Mouse (Mus musculus): ENCODE measurements around the gene Twnk. TPM values are rescaled to one million over a fixed set of nuclear protein-coding genes. Genes with fewer than 3 reads are reported as not detected.

Twnk gene
- polyA plus RNA-seq, 1 experiment, result 7.2 TPM

- DNase-seq, result no peak
- 57% methylated on average over 15 of the region's 15 CpGs for WGBS
- Histone ChIP-seq H3K4me1 (ENCODE audit: control insufficient read depth, insufficient read depth, low read length) (peaks cover 6% of the 10 kb centered on the region; the same call in 1 of the 2 replicates), H3K4me3 (replicated peaks; ENCODE audit: extremely low read depth, low read depth, low read length) (no peak overlapping the region)
- TF ChIP-seq CTCF (IDR thresholded peaks at IDR 0.05; ENCODE audit: insufficient read depth, low read length) (no peak), POLR2A (IDR thresholded peaks at IDR 0.05; ENCODE audit: borderline replicate concordance, extremely low read depth, low read depth, low read length) (no peak)
Measured at GRCm38 (mm10) chr19:45045236-45045635, 39.8 kb downstream of the Twnk start.

GRCm38 (mm10) chr19:45045651-45046050 is 40.2 kb downstream of the Twnk start, which contains the start of gene Pdzd7:
Gene Pdzd7 (minus strand): TSS chr19:45045717.
- TF ChIP-seq POLR2A (IDR thresholded peaks at IDR 0.05; ENCODE audit: borderline replicate concordance, extremely low read depth, low read depth, low read length) (no peak), CTCF (IDR thresholded peaks at IDR 0.05; ENCODE audit: insufficient read depth, low read length) (no peak)
- 75% methylated on average over 5 of the region's 5 CpGs for WGBS
- Histone ChIP-seq H3K4me1 (ENCODE audit: control insufficient read depth, insufficient read depth, low read length) (peaks cover 6% of the 10 kb centered on the region; the same call in 1 of the 2 replicates), H3K4me3 (replicated peaks; ENCODE audit: extremely low read depth, low read depth, low read length) (peak within 1 kb of the TSS; percentile 91)
- DNase-seq, result no peak

- Histone ChIP-seq H3K4me3 (replicated peaks; ENCODE audit: extremely low read depth, low read depth, low read length) (peak overlapping the region; percentile 91), H3K4me1 (ENCODE audit: control insufficient read depth, insufficient read depth, low read length) (peaks cover 6% of the 10 kb centered on the region; the same call in 1 of the 2 replicates)
- peak; percentile 86 for DNase-seq
- WGBS, result 2% methylated on average over 34 of the region's 34 CpGs
- no peak for TF ChIP-seq CTCF (IDR thresholded peaks at IDR 0.05; ENCODE audit: insufficient read depth, low read length)
- no peak for TF ChIP-seq POLR2A (IDR thresholded peaks at IDR 0.05; ENCODE audit: borderline replicate concordance, extremely low read depth, low read depth, low read length)
Measured at GRCm38 (mm10) chr19:45046523-45047321, 41.3 kb downstream of the Twnk start.

GRCm38 (mm10) chr19:45047417-45047934 is 42.0 kb downstream of the Twnk start, which contains the start of gene Sfxn3:
Gene Sfxn3 (plus strand): TSS chr19:45047503.
- Histone ChIP-seq H3K4me3 (replicated peaks; ENCODE audit: extremely low read depth, low read depth, low read length) (peak within 1 kb of the TSS; percentile 91), H3K4me1 (ENCODE audit: control insufficient read depth, insufficient read depth, low read length) (peaks cover 6% of the 10 kb centered on the region; the same call in 1 of the 2 replicates)
- under 1% methylated on average over 26 of the region's 26 CpGs for WGBS
- DNase-seq, result peak; percentile 96
- TF ChIP-seq CTCF (IDR thresholded peaks at IDR 0.05; ENCODE audit: insufficient read depth, low read length) (peak; percentile 45), POLR2A (IDR thresholded peaks at IDR 0.05; ENCODE audit: borderline replicate concordance, extremely low read depth, low read depth, low read length) (peak; percentile 73; the same call in 1 of the 2 replicates)

- under 1% methylated on average over 11 of the region's 11 CpGs for WGBS
- TF ChIP-seq POLR2A (IDR thresholded peaks at IDR 0.05; ENCODE audit: borderline replicate concordance, extremely low read depth, low read depth, low read length) (no peak), CTCF (IDR thresholded peaks at IDR 0.05; ENCODE audit: insufficient read depth, low read length) (no peak)
- H3K4me1 ChIP-seq (ENCODE audit: control insufficient read depth, insufficient read depth, low read length), result peaks cover 6% of the 10 kb centered on the region; the same call in 1 of the 2 replicates
- H3K4me3 ChIP-seq (replicated peaks; ENCODE audit: extremely low read depth, low read depth, low read length), result peak overlapping the region; percentile 91
- DNase-seq, result no peak
Measured at GRCm38 (mm10) chr19:45047935-45048643, 42.6 kb downstream of the Twnk start.

GRCm38 (mm10) chr19:45048644-45049365 is 43.3 kb downstream of the Twnk start:
- no peak for DNase-seq
- TF ChIP-seq CTCF (IDR thresholded peaks at IDR 0.05; ENCODE audit: insufficient read depth, low read length), result no peak
- no peak for TF ChIP-seq POLR2A (IDR thresholded peaks at IDR 0.05; ENCODE audit: borderline replicate concordance, extremely low read depth, low read depth, low read length)
- 68% methylated on average over 12 of the region's 12 CpGs for WGBS
- Histone ChIP-seq H3K4me1 (ENCODE audit: control insufficient read depth, insufficient read depth, low read length) (peaks cover 6% of the 10 kb centered on the region; the same call in 1 of the 2 replicates), H3K4me3 (replicated peaks; ENCODE audit: extremely low read depth, low read depth, low read length) (peak overlapping the region; percentile 91)

GRCm38 (mm10) chr19:45049523-45049922 is 44.1 kb downstream of the Twnk start:
- TF ChIP-seq CTCF (IDR thresholded peaks at IDR 0.05; ENCODE audit: insufficient read depth, low read length) (no peak), POLR2A (IDR thresholded peaks at IDR 0.05; ENCODE audit: borderline replicate concordance, extremely low read depth, low read depth, low read length) (no peak)
- no peak overlapping the region for H3K4me3 ChIP-seq (replicated peaks; ENCODE audit: extremely low read depth, low read depth, low read length)
- H3K4me1 ChIP-seq (ENCODE audit: control insufficient read depth, insufficient read depth, low read length), result peaks cover 6% of the 10 kb centered on the region; the same call in 1 of the 2 replicates
- 66% methylated on average over 9 of the region's 9 CpGs for WGBS
- no peak for DNase-seq

GRCm38 (mm10) chr19:45053451-45053850 is 48.0 kb downstream of the Twnk start:
- no peak overlapping the region for H3K4me3 ChIP-seq (replicated peaks; ENCODE audit: extremely low read depth, low read depth, low read length)
- no peak for DNase-seq
- TF ChIP-seq CTCF (IDR thresholded peaks at IDR 0.05; ENCODE audit: insufficient read depth, low read length), result no peak
- no peak for TF ChIP-seq POLR2A (IDR thresholded peaks at IDR 0.05; ENCODE audit: borderline replicate concordance, extremely low read depth, low read depth, low read length)
- 78% methylated on average over 8 of the region's 8 CpGs for WGBS
- H3K4me1 ChIP-seq (ENCODE audit: control insufficient read depth, insufficient read depth, low read length), result peaks cover 15% of the 10 kb centered on the region
